Mouse (Mus musculus): ENCODE results near the gene Serpinf2. TPM values are rescaled to one million over a fixed set of nuclear protein-coding genes. Genes with fewer than 3 reads are reported as not detected.
A peak's percentile ranks its signal among the peaks of the same experiment; 100 is the strongest.

Serpinf2 gene
- polyA plus RNA-seq, 1 experiment = 93.7 TPM

DNA sequence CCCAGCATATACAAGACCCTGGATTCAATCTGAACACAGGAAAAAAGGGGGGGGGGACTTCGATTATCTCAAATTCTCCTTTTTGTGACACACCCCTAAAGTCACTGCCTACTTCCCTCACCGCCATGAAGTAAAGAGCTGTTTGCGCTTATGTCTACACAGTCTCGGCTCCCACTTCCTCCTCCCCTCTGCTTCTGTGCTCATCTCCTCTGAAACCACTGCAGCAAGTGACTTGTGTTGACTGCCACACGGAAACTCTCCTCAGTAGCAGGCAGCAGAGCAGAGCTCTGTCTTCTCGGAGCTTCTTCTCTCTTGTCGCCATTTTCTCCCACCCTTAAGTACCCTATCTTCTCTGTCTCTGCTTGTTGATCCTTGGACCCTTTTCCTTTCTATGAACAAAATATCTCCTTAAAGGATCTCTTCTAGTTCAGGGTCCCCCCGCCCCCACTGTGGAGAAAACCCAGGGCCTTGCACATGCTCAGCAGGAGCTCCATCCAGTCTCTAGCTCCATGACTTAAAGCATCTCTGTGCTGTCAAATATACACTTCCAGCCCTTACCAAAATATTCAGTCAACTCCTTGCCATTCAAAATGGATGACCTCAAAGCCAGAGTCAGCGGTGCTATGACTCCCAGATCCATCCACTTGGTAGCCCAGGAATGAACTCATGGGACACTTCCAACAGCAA is 10.2 kb downstream of the Serpinf2 start:
- no peak for DNase-seq (ENCODE audit: low read depth)

DNA sequence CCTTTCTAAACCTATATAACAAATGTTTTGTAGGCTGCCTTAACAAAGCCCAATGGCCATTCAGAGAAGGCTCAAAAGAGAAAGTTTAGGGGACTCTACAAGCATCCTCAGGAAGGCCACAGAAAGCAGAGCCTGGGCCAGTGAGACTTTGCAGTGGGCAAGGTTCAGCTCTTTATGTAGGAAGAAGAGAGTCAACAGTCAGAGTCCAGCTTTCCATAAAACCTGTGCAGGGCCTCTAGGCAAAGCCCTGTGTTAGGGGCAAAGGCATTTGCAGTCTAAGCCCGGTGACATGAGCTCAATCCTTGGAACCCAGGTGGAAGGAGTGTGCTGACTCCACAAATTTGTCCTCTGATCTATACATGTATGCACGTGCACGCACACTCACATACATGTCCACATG is 14.9 kb downstream of the Serpinf2 start:
- DNase-seq (ENCODE audit: low read depth) = no peak

DNA sequence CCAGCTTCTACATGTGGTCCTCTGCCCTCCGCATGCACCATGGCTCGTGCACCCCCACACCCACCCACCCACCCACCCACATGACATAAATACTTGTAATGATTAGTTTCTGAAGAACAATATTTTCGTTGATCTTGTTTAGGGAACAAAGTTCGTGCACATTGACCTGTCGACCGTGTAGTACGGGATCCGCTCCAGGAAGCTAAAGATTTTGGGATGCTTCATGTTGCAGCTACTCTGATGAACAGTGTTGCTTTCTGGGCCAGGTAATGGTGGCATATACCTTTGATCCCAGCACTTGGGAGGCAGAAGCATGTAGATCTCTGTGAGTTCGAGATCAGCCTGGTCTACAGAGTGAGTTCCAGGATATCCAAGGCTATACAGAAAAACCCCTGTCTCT is 15.4 kb downstream of the Serpinf2 start:
- DNase-seq (ENCODE audit: low read depth) = no peak

DNA sequence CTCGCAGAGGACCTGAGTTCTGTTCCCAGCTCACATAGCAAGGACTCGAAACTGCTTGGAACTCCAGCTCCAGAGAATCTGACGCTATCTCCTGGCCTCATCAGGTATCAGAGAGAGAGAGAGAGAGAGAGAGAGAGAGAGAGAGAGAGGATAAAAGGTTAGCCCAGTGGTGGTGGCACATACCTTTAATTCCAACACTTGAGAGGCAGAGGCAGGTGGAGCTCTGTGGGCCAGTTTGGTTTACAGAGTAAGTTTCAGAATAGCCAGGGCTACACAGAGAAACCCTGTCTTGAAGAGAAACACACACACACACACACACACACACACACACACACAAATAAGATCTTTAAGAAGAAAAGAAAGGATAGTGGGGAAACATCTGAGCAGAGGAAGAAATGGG is 16.3 kb downstream of the Serpinf2 start:
- no peak for DNase-seq (ENCODE audit: low read depth)

DNA sequence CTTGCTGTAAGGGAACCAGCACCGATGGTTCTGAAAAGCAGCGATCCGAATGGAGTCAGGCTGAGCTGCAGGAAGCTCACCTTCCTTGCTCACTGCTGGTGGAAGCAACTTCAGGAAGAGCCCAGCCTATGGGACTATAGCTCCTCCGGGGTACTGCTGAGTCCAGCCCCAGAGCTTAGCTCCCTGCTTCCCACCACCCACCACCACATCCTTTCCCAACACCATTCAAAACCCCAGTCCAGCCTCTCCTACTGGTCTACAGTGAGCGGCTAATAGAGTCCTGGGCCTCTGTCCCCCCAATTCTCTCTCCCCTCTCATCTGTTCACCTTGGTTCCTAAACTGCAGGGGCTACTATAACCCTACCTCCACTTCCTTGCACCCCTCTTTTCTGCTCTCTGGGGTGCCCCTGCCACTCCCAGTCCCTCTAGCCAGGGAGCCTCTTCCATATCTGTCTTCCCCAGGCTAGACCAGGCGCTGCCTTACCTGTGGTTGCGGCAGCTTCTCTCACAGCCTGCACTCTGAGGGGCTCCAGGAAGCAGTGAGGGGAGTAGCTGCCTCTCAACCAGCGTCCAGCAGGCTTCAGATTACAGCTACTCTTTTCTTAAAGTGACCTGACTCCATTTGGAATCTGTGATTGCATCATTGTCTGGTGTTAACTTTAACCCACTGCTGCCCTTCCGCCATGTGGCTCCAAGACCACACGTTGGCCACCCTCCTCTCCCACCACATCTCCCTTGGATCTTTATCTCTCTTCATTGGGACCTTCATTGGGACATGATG is 17.2 kb downstream of the Serpinf2 start, which contains the start of gene Serpinf1:
TSS of gene Serpinf1 (minus strand) at position 689 of the 780 bp plus-strand sequence.
- no peak for DNase-seq (ENCODE audit: low read depth)

DNA sequence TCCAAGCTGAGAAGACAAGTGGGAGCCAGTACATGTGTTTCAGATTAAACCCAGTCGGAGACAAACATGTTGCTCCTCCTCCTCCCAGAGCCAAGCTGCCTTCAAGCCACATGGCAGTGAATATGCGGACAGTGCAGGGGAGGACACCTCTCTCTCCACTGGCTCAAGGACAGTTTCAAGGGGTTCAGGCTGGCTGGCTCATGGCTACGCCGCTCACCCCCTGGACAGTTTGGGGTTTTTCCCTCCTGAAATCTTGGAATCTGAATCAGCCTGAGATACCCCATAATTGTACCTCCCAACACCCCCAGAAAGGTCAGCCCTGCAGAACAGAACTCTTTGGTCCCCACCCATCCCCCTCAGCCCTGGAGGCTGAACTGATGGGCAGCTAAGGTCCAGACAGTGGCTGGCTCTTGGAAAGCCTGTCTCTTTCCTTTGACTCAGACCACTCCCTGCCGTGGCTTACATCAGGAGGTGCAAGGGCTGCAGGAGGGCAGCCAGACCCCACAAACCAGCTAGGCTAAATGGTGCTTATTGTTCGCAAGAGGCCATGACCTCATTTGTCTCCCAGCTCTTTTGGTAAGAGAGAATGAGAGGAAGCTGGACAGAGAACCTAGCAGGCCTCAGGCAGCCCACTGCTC is 17.9 kb downstream of the Serpinf2 start:
- no peak for DNase-seq (ENCODE audit: low read depth)

DNA sequence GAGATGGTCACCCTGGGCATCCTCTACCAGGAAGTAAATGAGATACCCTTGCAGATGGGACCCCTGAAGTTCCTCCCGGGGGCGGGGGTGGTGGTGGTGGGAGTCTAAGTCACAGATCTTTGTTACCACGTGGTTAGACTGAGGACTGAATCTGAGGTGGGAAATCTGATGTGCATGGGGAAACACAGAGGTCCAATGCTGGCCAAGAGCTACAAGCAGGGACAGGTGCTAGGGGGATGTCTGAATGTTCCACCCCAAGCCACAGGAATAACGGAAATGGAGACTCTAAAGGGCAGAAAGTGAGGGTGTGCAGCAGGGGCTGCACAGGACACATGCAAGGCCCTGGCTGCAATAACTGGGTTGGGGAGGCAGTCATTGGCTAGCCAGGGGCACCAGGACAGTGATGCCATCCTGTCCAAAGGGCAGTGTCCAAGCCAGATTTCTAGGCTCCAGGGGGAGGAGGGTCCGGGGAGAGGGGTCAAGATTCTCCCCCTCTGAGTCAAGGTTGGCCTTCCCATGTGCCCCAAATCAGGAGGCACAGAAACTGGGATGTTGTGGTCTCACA is 18.5 kb downstream of the Serpinf2 start:
- DNase-seq (ENCODE audit: low read depth) = no peak

DNA sequence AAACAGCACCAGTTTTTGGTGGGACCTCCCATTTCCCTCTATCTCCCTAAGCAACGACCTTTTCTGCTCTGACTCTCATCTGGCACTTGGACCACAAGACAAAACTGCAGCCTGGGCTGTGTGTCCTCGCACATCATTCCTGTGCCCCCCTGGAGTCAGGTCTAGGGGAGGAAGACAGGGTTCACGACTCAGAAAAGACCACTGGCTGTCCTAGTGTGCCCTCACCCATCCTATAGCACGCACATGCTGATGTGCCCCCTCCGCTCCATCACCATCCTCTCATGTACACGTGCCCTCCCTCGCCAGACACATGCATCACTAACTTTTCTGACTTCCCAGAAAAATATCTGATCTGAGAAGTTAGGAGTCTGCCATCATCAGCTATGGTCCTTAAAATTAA is 19.4 kb downstream of the Serpinf2 start:
- DNase-seq (ENCODE audit: low read depth) = no peak

DNA sequence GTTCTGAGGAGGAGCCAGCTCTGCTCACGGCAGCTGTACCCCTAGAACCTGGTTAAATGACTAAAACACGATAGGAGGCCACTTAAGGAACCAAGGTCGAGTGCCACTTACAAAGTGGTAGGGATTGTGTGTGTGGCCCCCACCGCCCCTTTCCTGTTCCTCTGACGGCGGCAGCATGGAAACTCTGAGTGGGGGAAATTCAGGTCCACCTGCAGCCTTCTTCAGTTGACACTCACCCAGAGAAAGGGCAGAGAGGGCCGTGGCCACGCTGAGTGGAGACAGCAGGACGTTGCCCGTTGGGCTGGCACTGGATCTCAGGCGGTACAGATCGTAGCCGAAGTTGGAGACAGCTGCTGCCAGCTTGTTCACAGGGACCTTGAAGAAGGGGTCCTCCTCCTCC is 23.4 kb downstream of the Serpinf2 start:
- no peak for DNase-seq (ENCODE audit: low read depth)

DNA sequence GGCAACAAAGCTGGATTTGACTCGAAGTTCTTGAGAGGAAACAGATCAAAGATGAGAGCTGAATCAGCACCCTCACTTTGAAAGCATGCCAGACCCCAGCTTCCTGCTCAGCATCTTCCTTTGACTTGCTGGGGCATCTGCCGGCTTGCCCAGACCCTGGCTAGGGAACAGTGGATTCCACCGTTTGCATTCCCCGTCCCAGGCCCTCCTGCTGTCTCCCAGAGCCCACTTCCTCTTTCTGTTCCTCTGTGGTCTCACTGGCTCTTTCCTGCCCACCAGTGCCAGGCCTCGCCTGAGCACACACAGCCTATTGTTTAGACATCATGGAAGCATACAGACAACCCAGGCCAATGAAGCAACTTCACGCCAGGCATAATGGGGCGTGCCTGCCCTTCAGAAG is 24.3 kb downstream of the Serpinf2 start:
- DNase-seq (ENCODE audit: low read depth) = no peak

DNA sequence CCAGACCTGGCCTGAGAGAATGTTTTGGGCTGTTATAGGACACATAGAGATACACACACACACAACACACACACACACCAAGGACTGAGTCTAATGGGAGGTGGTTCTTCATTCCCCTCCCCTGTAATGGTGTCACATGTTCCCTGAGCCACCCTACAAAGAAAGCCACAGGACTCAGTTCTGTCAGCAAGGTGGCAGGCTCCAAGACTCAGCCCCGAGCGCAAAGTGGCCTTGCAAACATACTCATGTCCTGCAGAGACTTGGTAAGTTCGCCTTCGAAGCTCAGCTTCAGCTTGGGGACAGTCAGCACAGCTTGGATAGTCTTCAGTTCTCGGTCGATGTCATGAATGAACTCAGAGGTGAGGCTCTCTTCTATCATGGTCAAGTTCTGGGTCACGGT is 28.8 kb downstream of the Serpinf2 start:
- DNase-seq (ENCODE audit: low read depth) = no peak

DNA sequence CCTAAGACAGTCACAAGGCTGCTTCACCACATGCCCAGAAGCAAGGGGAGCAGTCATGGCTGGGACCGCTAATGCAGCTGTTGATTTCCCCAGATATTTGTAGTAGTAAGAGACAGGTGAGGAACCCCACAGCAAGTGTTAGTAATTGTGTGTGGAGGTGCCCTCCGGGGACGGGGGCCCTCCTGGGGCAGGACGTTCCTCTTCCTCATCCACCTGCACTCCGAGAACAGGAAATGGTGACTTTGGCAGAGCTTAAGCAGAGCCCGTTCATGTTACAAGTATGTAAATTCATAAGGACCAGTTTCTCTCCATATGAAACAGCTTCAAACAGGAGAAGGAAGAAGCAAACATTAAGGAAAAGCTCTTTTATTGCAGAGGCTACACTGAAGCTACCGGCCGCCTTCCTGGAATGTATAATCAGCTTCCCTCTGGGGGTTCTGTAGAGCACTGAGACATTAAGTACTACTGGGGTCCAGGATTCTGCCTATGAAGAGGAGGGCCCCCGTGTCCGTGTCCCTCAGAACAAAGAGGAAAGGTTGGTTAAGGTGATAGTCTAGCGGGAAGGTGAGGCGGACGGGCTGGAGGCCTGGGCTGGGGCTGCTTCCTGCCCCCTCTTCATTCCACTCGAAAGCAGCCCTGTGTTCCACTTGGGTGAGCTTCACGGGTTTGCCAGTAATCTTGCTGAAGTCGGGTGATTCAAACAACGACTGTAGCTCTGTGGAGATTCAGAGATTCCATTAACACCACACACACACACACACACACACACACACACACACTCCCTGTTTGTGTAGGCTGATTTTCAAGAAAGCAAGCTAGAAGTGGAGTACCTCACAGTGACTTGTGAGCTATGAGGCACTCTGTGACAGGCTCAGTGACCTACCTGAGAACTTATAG is 29.5 kb downstream of the Serpinf2 start:
- no peak for DNase-seq (ENCODE audit: low read depth)

DNA sequence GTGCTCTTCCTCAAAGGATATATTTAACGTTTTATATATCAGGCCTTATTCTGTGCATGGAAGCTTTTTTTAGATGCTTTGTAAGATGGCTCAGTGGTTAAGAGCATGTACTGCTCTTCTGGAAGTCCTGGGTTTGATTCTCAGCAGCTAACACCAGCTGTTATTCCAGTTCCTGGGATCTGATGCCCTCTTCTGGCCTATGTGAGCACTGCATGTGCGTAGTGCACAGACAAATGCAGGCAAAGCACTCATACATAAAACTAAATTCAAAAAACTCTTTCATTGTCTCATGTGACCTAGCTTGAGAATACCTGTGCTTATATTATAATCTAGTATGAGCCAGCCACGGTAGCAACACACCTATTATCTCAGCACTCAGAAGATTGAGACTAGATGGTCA is 32.5 kb downstream of the Serpinf2 start:
- DNase-seq (ENCODE audit: low read depth) = no peak

DNA sequence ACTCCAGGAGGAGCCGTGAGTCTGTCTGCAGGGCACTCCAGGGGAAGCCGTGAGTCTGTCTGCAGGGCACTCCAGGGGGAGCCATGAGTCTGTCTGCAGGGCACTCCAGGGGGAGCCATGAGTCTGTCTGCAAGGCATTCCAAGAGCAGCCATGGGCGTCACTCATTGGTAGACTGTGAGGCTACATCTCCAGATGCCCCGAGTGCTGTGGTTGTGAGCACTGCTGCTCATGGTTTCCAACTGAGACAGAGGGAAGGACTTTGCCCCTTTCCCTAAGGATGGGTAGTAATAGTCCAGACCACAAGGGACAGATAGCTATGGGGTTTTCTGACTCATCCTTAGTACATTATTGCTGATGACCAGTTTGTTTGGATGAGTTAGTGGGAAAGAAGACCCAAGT is 33.3 kb downstream of the Serpinf2 start:
- DNase-seq (ENCODE audit: low read depth) = no peak

DNA sequence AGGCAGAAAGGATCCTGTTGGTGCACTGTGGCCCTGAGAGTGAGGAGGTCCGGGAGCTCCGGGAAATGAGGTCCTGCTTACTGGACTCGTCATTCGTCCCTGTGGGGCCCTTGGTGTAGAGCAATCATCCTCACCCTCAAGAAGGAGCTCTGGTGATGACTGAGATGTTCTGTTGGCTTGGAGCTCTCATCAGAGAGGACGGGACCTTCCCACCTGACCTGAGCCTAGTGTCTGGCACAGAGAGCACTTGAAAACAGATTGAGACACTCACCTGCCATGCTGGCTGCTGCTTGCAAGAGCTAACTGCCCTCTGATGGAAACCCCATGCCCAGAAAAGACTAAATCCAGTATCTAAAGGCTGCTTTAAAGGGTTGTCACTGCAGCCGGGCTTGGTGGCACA is 34.6 kb downstream of the Serpinf2 start:
- DNase-seq (ENCODE audit: low read depth) = no peak

DNA sequence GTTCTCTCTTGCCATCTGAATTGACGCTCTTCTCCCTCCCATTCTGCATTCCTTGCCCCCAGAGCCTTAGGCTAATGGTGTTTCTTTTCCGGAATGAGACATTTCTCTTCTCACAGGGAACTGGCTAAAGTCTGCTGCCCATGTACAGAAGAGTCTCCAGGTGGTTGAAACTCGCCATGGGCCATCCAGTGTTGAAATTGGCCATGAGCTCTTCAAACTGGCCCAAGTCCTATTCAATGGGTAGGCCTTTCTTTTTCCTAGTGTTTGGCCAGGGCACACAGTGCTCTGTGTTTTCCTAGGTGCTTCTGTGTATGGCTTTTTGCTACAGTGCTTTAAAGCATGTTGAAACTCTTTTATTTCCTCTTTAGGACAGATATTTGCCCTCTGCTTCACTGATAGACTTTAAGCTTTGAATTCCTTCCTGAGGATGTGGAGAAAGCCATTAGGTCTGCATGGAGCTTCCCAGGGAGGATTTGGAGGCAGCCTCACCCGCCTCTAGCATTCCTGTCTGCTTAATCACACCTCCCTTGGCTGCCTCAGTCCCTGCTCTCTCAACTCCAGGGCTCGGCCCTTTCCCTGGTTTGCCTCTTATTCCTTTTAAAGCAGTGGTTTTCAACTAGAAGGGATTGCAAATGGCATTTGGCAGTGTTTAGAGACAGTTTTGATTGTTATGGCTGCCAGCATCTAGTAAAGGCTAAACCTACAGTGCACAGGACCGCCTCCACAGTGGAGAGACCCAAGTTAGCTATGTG is 35.9 kb downstream of the Serpinf2 start:
- peak; percentile 22 for DNase-seq (ENCODE audit: low read depth)

DNA sequence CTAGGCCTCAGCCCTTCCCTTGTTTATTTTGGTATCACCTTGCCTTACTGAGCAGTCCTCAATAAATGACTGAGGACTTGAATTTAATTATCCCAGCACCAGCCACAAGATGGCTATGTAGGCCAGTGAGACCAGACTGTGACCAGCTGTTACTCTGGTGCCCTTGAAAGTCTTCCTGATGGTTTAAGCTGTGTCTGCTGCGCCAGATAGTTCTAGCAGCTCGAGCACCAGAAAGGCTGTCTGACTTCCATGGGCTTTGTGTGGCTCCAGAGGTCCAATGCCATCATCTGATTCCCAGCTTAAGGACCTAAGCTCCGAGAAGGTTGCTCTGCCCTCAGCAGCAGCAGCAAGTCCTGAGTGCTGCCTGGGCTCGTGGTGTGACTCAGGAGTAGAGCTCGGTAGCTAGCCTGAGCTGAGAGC is 37.1 kb downstream of the Serpinf2 start:
- DNase-seq (ENCODE audit: low read depth) = peak; percentile 23

DNA sequence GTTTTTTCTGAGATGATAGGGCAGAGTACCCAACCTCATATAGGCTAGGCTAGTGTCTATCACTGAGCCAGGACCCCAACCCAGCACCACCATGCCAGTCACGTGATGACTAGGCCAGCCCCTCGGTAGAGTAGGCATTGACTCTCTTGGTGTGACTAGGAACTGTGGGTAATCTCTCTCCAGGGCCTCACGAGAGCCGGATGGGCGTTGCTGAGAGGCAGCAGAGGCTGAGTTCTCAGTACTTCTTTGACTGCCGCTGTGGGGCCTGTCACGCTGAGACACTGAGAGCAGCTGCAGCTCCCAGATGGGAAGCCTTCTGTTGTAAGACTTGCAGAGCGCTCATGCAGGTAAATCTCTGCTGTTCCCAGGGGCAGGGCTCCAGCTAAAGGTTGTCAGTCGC is 39.3 kb downstream of the Serpinf2 start:
- DNase-seq (ENCODE audit: low read depth) = no peak

DNA sequence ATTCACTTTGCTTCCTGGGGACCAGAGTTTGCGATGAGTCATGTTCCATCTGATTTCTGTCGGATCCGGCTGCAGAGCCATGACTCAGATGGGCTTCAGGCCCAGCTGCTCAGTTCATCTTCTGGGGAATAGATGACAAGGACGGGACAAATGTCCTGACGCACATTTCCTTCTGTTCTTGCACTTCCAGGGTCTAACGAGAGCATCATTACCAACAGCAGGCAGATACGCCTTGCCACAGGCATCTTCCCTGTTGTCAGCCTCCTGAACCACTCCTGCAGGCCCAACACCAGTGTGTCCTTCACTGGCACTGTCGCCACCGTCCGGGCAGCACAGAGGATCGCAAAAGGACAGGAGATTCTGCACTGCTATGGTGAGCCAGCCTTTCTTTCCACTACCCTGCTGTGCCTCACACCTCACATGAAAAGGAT is 40.0 kb downstream of the Serpinf2 start:
- DNase-seq (ENCODE audit: low read depth) = no peak

DNA sequence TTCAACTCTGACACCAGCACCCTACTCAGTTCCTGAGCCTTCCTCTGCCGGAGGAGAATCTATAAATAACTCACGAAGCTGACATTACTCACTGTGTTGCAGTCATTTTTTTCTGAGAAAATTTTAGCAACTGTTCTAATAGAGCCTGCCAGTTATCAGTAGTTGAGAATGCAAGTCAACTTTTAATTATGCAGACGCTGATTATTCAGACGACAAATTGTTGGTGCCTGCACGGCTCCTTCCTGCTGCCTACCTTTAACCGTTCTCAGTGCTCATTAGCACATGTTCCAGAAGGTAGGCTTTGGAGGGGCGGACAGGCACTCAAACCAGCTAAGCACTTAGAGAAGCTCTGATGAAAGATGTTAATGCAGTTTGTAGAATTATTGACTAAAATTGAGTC is 41.9 kb downstream of the Serpinf2 start:
- no peak for DNase-seq (ENCODE audit: low read depth)

DNA sequence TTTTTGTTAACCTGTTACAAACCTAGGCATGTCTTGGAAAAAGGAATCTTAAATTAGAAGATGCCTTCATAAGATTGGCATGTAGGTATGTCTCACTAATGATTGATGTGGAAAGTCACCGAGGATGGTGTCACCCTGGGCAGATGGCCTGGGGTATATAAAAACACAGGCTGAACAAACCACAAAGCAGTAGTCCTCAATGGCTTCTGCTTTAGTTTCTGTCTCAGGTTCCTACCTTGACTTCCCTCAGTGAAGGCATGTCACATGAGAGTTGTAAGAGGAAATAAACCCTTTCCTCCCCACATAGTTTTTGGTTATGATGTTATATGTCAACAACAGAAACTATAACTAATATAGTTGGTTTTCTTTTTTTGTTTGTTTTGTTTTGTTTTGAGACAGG is 43.8 kb downstream of the Serpinf2 start:
- DNase-seq (ENCODE audit: low read depth) = no peak

All from gonadal fat pad, adult 2 months (tissue).